Mouse (Mus musculus): ENCODE data around the gene Acvr1b. TPM values are rescaled to one million over a fixed set of nuclear protein-coding genes. Genes with fewer than 3 reads are reported as not detected.

Acvr1b gene
- polyA plus RNA-seq, 1 experiment from 2014 or later = 5.8 TPM

- Histone ChIP-seq H3K4me2 (peak overlapping the region; percentile 67), H3K27me3 (no peaks in the 10 kb centered on the region), H3K9ac (peak overlapping the region; percentile 47), H3K9me3 (replicated peaks) (no peaks in the 10 kb centered on the region), H3K27ac (peak overlapping the region; percentile 98), H3K36me3 (no peaks in the 10 kb centered on the region), H3K4me3 (0 out of 2 replicates have a peak overlapping the region, but pooled peaks have one; percentile 37), H3K4me1 (replicated peaks) (peaks cover 47% of the 10 kb centered on the region)
- 55% methylated on average over 9 of the region's 9 CpGs for WGBS
- ATAC-seq (replicated peaks; ENCODE audit: insufficient number of reproducible peaks, insufficient read depth, low FRiP score, low read depth) = no peak
Measured at GRCm38 (mm10) chr15:101241853-101242252, 68.0 kb downstream of the Acvr1b start.

GRCm38 (mm10) chr15:101242645-101243044 lies 68.8 kb downstream of the Acvr1b start:
- WGBS = 21% methylated on average over 8 of the region's 8 CpGs
- H3K36me3 ChIP-seq = no peaks in the 10 kb centered on the region
- peaks cover 55% of the 10 kb centered on the region for H3K4me1 ChIP-seq (replicated peaks)
- H3K27me3 ChIP-seq = no peaks in the 10 kb centered on the region
- no peak overlapping the region; the same call in 1 of the 2 replicates for H3K4me2 ChIP-seq
- no peak for ATAC-seq (replicated peaks; ENCODE audit: insufficient number of reproducible peaks, insufficient read depth, low FRiP score, low read depth)
- H3K9me3 ChIP-seq (replicated peaks) = no peaks in the 10 kb centered on the region
- peak overlapping the region; percentile 98 for H3K27ac ChIP-seq
- H3K4me3 ChIP-seq = no peak overlapping the region
- H3K9ac ChIP-seq = peak overlapping the region; percentile 47; the same call in 1 of the 2 replicates

- 0 out of 2 replicates have a peak overlapping the region, but pooled peaks have one; percentile 9 for H3K27ac ChIP-seq
- H3K27me3 ChIP-seq = no peaks in the 10 kb centered on the region
- WGBS = 66% methylated on average over 3 of the region's 3 CpGs
- no peak overlapping the region for H3K4me3 ChIP-seq
- no peak overlapping the region for H3K4me2 ChIP-seq
- H3K9me3 ChIP-seq (replicated peaks) = no peaks in the 10 kb centered on the region
- H3K4me1 ChIP-seq (replicated peaks) = peaks cover 62% of the 10 kb centered on the region
- no peak for ATAC-seq (replicated peaks; ENCODE audit: insufficient number of reproducible peaks, insufficient read depth, low FRiP score, low read depth)
- no peak overlapping the region for H3K9ac ChIP-seq
- H3K36me3 ChIP-seq = no peaks in the 10 kb centered on the region
Measured at GRCm38 (mm10) chr15:101244012-101244411, 70.1 kb downstream of the Acvr1b start.

- H3K9me3 ChIP-seq (replicated peaks) = no peaks in the 10 kb centered on the region
- peak overlapping the region; percentile 94 for H3K27ac ChIP-seq
- WGBS = 2% methylated on average over 54 of the region's 56 CpGs
- peak overlapping the region; percentile 73 for H3K4me2 ChIP-seq
- H3K36me3 ChIP-seq = no peaks in the 10 kb centered on the region
- no peaks in the 10 kb centered on the region for H3K27me3 ChIP-seq
- H3K4me1 ChIP-seq (replicated peaks) = peaks cover 54% of the 10 kb centered on the region
- ATAC-seq (replicated peaks; ENCODE audit: insufficient number of reproducible peaks, insufficient read depth, low FRiP score, low read depth) = peak; percentile 95
- peak overlapping the region; percentile 55 for H3K9ac ChIP-seq
- H3K4me3 ChIP-seq = peak overlapping the region; percentile 49
Measured at GRCm38 (mm10) chr15:101246231-101247154, 72.6 kb downstream of the Acvr1b start.

GRCm38 (mm10) chr15:101247155-101247498 lies 73.3 kb downstream of the Acvr1b start:
- peak overlapping the region; percentile 49; the same call in 1 of the 2 replicates for H3K4me3 ChIP-seq
- peak overlapping the region; percentile 94 for H3K27ac ChIP-seq
- H3K27me3 ChIP-seq = no peaks in the 10 kb centered on the region
- no peaks in the 10 kb centered on the region for H3K9me3 ChIP-seq (replicated peaks)
- no peak for ATAC-seq (replicated peaks; ENCODE audit: insufficient number of reproducible peaks, insufficient read depth, low FRiP score, low read depth)
- H3K36me3 ChIP-seq = no peaks in the 10 kb centered on the region
- H3K9ac ChIP-seq = no peak overlapping the region
- 86% methylated on average over 1 of the region's 1 CpGs for WGBS
- peaks cover 48% of the 10 kb centered on the region for H3K4me1 ChIP-seq (replicated peaks)
- peak overlapping the region; percentile 73 for H3K4me2 ChIP-seq

GRCm38 (mm10) chr15:101248029-101248710 lies 74.3 kb downstream of the Acvr1b start:
- H3K4me3 ChIP-seq = no peak overlapping the region
- H3K27ac ChIP-seq = peak overlapping the region; percentile 94
- peak overlapping the region; percentile 38; the same call in 1 of the 2 replicates for H3K4me2 ChIP-seq
- H3K4me1 ChIP-seq (replicated peaks) = peaks cover 40% of the 10 kb centered on the region
- no peaks in the 10 kb centered on the region for H3K36me3 ChIP-seq
- 15% methylated on average over 5 of the region's 5 CpGs for WGBS
- no peaks in the 10 kb centered on the region for H3K27me3 ChIP-seq
- ATAC-seq (replicated peaks; ENCODE audit: insufficient number of reproducible peaks, insufficient read depth, low FRiP score, low read depth) = no peak
- H3K9me3 ChIP-seq (replicated peaks) = no peaks in the 10 kb centered on the region
- H3K9ac ChIP-seq = peak overlapping the region; percentile 35; the same call in 1 of the 2 replicates

GRCm38 (mm10) chr15:101250220-101250800 lies 76.4 kb downstream of the Acvr1b start:
- no peaks in the 10 kb centered on the region for H3K36me3 ChIP-seq
- peaks cover 47% of the 10 kb centered on the region for H3K4me1 ChIP-seq (replicated peaks)
- H3K27me3 ChIP-seq = no peaks in the 10 kb centered on the region
- no peak for ATAC-seq (replicated peaks; ENCODE audit: insufficient number of reproducible peaks, insufficient read depth, low FRiP score, low read depth)
- H3K9me3 ChIP-seq (replicated peaks) = no peaks in the 10 kb centered on the region
- 66% methylated on average over 9 of the region's 9 CpGs for WGBS
- H3K4me2 ChIP-seq = no peak overlapping the region
- no peak overlapping the region for H3K4me3 ChIP-seq
- no peak overlapping the region for H3K27ac ChIP-seq
- H3K9ac ChIP-seq = no peak overlapping the region

GRCm38 (mm10) chr15:101251930-101252329 lies 78.1 kb downstream of the Acvr1b start:
- Histone ChIP-seq H3K4me3 (no peak overlapping the region), H3K4me1 (replicated peaks) (peaks cover 54% of the 10 kb centered on the region), H3K9ac (no peak overlapping the region), H3K36me3 (no peaks in the 10 kb centered on the region), H3K4me2 (no peak overlapping the region), H3K27ac (no peak overlapping the region), H3K9me3 (replicated peaks) (no peaks in the 10 kb centered on the region), H3K27me3 (no peaks in the 10 kb centered on the region)
- WGBS = 90% methylated on average over 5 of the region's 5 CpGs
- ATAC-seq (replicated peaks; ENCODE audit: insufficient number of reproducible peaks, insufficient read depth, low FRiP score, low read depth) = no peak

GRCm38 (mm10) chr15:101252614-101253013 lies 78.7 kb downstream of the Acvr1b start:
- H3K4me1 ChIP-seq (replicated peaks) = peaks cover 52% of the 10 kb centered on the region
- H3K9ac ChIP-seq = no peak overlapping the region
- H3K27ac ChIP-seq = no peak overlapping the region
- H3K4me3 ChIP-seq = no peak overlapping the region
- H3K9me3 ChIP-seq (replicated peaks) = no peaks in the 10 kb centered on the region
- no peak overlapping the region for H3K4me2 ChIP-seq
- ATAC-seq (replicated peaks; ENCODE audit: insufficient number of reproducible peaks, insufficient read depth, low FRiP score, low read depth) = no peak
- 76% methylated on average over 6 of the region's 6 CpGs for WGBS
- no peaks in the 10 kb centered on the region for H3K27me3 ChIP-seq
- no peaks in the 10 kb centered on the region for H3K36me3 ChIP-seq

- H3K36me3 ChIP-seq = no peaks in the 10 kb centered on the region
- peak overlapping the region; percentile 60 for H3K4me3 ChIP-seq
- H3K27ac ChIP-seq = peak overlapping the region; percentile 70
- H3K9ac ChIP-seq = peak overlapping the region; percentile 86
- H3K9me3 ChIP-seq (replicated peaks) = no peaks in the 10 kb centered on the region
- H3K4me1 ChIP-seq (replicated peaks) = peaks cover 44% of the 10 kb centered on the region
- no peak for ATAC-seq (replicated peaks; ENCODE audit: insufficient number of reproducible peaks, insufficient read depth, low FRiP score, low read depth)
- H3K4me2 ChIP-seq = peak overlapping the region; percentile 83
- H3K27me3 ChIP-seq = no peaks in the 10 kb centered on the region
- 22% methylated on average over 3 of the region's 3 CpGs for WGBS
Measured at GRCm38 (mm10) chr15:101253563-101253885, 79.7 kb downstream of the Acvr1b start.

All from heart, embryonic 15.5 days (tissue).